Mouse (Mus musculus) E14TG2a.4 (cell line): ENCODE data around the gene Kbtbd13.

Source experiments
- CTCF ChIP-seq: conservative IDR thresholded peaks from 2 replicates; pipeline ENCODE4 v1.5.1; 2014; ENCODE audit warnings: low read length
- NANOG ChIP-seq: IDR thresholded peaks from 2 replicates; pipeline ENCODE4 v1.6.1; 2014; ENCODE audit warnings: borderline replicate concordance, low read length, mixed read lengths
- POU5F1 ChIP-seq: IDR thresholded peaks from 2 replicates; pipeline ENCODE4 v1.6.1; 2014; ENCODE audit warnings: low read length, borderline replicate concordance

DNA sequence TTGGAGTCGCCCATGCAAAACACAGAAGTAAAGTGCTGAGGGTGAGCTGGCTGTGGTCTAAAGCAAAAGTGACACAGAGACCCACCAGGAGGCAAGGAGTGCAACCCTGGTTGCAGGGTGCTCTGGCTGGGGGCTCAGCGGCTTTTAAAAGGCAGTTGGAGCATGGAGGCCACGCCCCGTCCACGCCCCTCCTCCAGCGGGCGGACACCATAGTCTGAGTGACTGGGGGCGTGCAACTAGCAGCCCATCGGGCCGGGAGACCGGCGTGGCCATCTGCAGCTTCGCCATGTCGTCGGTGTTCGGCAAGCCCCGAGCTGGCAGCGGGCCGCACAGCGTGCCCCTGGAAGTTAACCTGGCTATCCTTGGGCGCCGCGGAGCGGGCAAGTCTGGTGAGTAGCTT lies 6.8 kb upstream of the Kbtbd13 start, which contains the start of gene Rasl12:
- TF ChIP-seq CTCF (no peak), POU5F1 (no peak), NANOG (no peak)
